8 mouse cellular contexts compared by ENCODE assay signal in the genomic region with DNA sequence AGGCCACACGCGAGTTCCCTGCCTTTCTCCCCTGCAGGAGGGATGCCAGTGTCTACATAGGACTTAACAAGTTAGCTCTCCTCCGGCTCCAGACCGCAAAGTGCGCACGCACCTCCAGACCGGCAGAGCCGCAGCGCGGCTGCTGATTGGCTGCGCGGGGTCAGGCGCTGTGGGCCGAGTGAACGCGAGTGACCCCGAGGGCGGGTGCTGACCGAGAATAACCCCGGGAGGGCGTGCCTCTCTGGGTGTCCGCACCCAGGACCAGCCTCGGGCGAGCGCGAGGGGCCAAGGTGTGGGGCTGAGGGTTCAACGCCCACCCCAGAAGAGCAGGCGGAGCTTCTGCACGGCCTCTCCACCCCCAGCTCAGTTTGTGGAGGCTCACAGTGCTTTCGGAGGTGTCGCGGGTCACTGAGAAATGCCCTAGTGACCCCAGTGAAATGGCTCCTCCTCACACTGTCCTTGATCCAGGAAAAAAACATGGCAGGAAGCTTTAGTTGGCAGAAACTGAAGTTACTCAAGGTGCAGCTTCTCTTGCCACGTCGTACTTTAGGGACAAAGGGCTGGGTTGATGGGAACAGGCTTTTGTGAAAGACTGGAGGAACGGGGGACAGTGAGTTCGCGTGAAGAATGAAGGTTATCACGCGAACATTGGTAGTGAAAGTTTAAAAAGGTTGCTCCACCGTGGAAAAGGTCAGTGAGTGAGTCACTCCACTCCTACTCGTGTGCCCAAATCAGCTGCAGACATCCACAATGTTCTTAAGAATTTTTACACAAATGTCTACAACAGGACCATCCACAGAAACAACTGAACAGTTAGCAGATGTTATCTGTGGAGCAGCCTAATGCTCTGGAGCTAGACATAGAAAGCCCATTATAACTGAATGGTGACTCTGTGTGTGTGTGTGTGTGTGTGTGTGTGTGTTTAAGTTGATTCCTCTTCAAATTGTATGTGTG. TPM values are rescaled to one million over a fixed set of nuclear protein-coding genes. Genes with fewer than 3 reads are reported as not detected.
DNase-seq lines count a peak whose midpoint lies in the region; ATAC-seq lines count a peak whose summit lies in the region.

No protein-coding gene starts in this region.

- no peaks in the 10 kb centered on the region for H3K9me3 ChIP-seq in intestine, embryonic 14.5 days (ENCODE audit: control insufficient read depth, low read length)

- H3K4me1 ChIP-seq in intestine, embryonic 14.5 days (replicated peaks; ENCODE audit: control insufficient read depth, insufficient read depth, low read length): peaks cover 11% of the 10 kb centered on the region; the same call in 1 of the 2 replicates

- no peaks in the 10 kb centered on the region for H3K27me3 ChIP-seq in intestine, embryonic 14.5 days (replicated peaks; ENCODE audit: control insufficient read depth, insufficient read depth, low read length)

- H3K4me2 ChIP-seq in intestine, embryonic 14.5 days (ENCODE audit: low read length): peak overlapping the region; percentile 67

- DNase-seq in adrenal gland, adult 18-20 months (ENCODE audit: low spot score in 2 of 2): peak; percentile 89
- DNase-seq in embryo, embryonic 11 days: peak; percentile 97
- DNase-seq in gastrocnemius, postnatal 25 days: peak; percentile 94
- DNase-seq in intestine, embryonic 14.5 days (ENCODE audit: low spot score): peak; percentile 94
- peak; percentile 85 to 97 for DNase-seq in left cerebral cortex, postnatal 10 days (ENCODE audit: extremely low spot score in 1 of 2, low spot score in 2 of 2)
- peak; percentile 95 for DNase-seq in right cerebral cortex, postnatal 10 days (ENCODE audit: low spot score in 2 of 2)
- DNase-seq in urinary bladder, postnatal 25 days (ENCODE audit: low spot score): peak; percentile 91

- WGBS in intestine, embryonic 14.5 days: 2% methylated on average over 41 of the region's 41 CpGs

- H3K36me3 ChIP-seq in intestine, embryonic 14.5 days (ENCODE audit: control insufficient read depth, insufficient read depth, low read length): no peaks in the 10 kb centered on the region

- intact Hi-C loops in left cerebral cortex, postnatal 10 days (cut with DNase I): no loop called here

- peak; percentile 98 for ATAC-seq in intestine, embryonic 14.5 days (replicated peaks; ENCODE audit: low FRiP score, low TSS enrichment, low read depth)
- ATAC-seq in megakaryocyte progenitor cell, adult 5-6 weeks (replicated peaks; ENCODE audit: poor library complexity): peak; percentile 86

- H3K9ac ChIP-seq in intestine, embryonic 14.5 days (ENCODE audit: low read length): peak overlapping the region; percentile 56

- H3K4me3 ChIP-seq in intestine, embryonic 14.5 days (ENCODE audit: low read depth, low read length): peak overlapping the region; percentile 51

- peak overlapping the region; percentile 84 for H3K27ac ChIP-seq in intestine, embryonic 14.5 days (ENCODE audit: low read depth)

RNA-seq across cellular contexts. Expression of a gene that starts 18.9 kb away (rescaled TPM):
- over 10,000 TPM in 1 of 2 experiments, 1,000 to 10,000 TPM in 1; 1,926 to 12,846 TPM for total RNA-seq in adrenal gland, adult 18-20 months (2021)
- 100 to 1,000 TPM in 1 of 2 experiments, 10 to 100 TPM in 1; 16.2 to 171 TPM for total RNA-seq in gastrocnemius, postnatal 25 days (2021)
- 3.5 and 4.4 TPM in 2 replicates for polyA plus RNA-seq in intestine, embryonic 14.5 days (2014; fragmentation: Nextera tagmentation; extraction: Ambion mirVana)
- total RNA-seq in left cerebral cortex, postnatal 10 days (2021): 100 to 1,000 TPM; 126 to 130 TPM
- total RNA-seq in megakaryocyte progenitor cell, adult 5-6 weeks (2015): 0.46 and 0.49 TPM in 2 replicates
- 0.54 and 1.1 TPM in 2 replicates for total RNA-seq in megakaryocyte progenitor cell, adult 5-6 weeks (2017)

RNA-seq across cellular contexts. Expression of a gene that starts 55.9 kb away (rescaled TPM):
- 10 to 100 TPM in 1 of 2 experiments, 1 to 10 TPM in 1; 5.2 to 15.0 TPM for total RNA-seq in adrenal gland, adult 18-20 months (2021)
- under 1 TPM; 0.15 to 0.16 TPM for total RNA-seq in gastrocnemius, postnatal 25 days (2021)
- 0.08 and 0.20 TPM in 2 replicates for polyA plus RNA-seq in intestine, embryonic 14.5 days (2014; fragmentation: Nextera tagmentation; extraction: Ambion mirVana)
- 1 to 10 TPM; 1.5 to 2.4 TPM for total RNA-seq in left cerebral cortex, postnatal 10 days (2021)
- total RNA-seq in megakaryocyte progenitor cell, adult 5-6 weeks (2015): 0.35 TPM in 1 of 2 replicates, not detected in the other
- total RNA-seq in megakaryocyte progenitor cell, adult 5-6 weeks (2017): not detected in 2 replicates

Comparison
In these comparisons a context has a peak if more than half of its experiments do, and no peak if none do; other contexts are left out.
1. Peak in every context shown above with its lines: DNase-seq, ATAC-seq, H3K4me3 ChIP-seq and H3K27ac ChIP-seq.
2. RNA of a gene that starts 18.9 kb away (total RNA-seq): 1,926 to 12,846 TPM in adrenal gland, adult 18-20 months; 16.2 to 171 TPM in gastrocnemius, postnatal 25 days, 126 to 130 TPM in left cerebral cortex, postnatal 10 days and 0.46 to 1.1 TPM in megakaryocyte progenitor cell, adult 5-6 weeks; every median in the first group is over 10 times any median in the second.